Mouse (Mus musculus): ENCODE results near the gene Alkbh1.
A peak's percentile ranks its signal among the peaks of the same experiment; 100 is the strongest.

Gene Alkbh1

GRCm38 (mm10) chr12:87418921-87419320 is 24.9 kb downstream of the Alkbh1 start:
- DNase-seq (ENCODE audit: low spot score): peak; percentile 89

GRCm38 (mm10) chr12:87416690-87417089 is 27.1 kb downstream of the Alkbh1 start:
- DNase-seq (ENCODE audit: low spot score): peak; percentile 69

GRCm38 (mm10) chr12:87415358-87415757 is 28.5 kb downstream of the Alkbh1 start:
- no peak for DNase-seq (ENCODE audit: low spot score)

GRCm38 (mm10) chr12:87413179-87413790 is 30.5 kb downstream of the Alkbh1 start:
- peak; percentile 86 for DNase-seq (ENCODE audit: low spot score)

GRCm38 (mm10) chr12:87410999-87411398 is 32.8 kb downstream of the Alkbh1 start:
- DNase-seq (ENCODE audit: low spot score): no peak

- DNase-seq (ENCODE audit: low spot score): no peak
Observed at GRCm38 (mm10) chr12:87409123-87409522, 34.7 kb downstream of the Alkbh1 start.

GRCm38 (mm10) chr12:87407869-87408605 is 35.8 kb downstream of the Alkbh1 start:
- peak; percentile 56 for DNase-seq (ENCODE audit: low spot score)

- no peak for DNase-seq (ENCODE audit: low spot score)
Observed at GRCm38 (mm10) chr12:87405721-87406120, 38.1 kb downstream of the Alkbh1 start.

GRCm38 (mm10) chr12:87405165-87405564 is 38.7 kb downstream of the Alkbh1 start:
- no peak for DNase-seq (ENCODE audit: low spot score)

- no peak for DNase-seq (ENCODE audit: low spot score)
Observed at GRCm38 (mm10) chr12:87401883-87402282, 41.9 kb downstream of the Alkbh1 start.

- no peak for DNase-seq (ENCODE audit: low spot score)
Observed at GRCm38 (mm10) chr12:87399119-87399819, 44.5 kb downstream of the Alkbh1 start.

- DNase-seq (ENCODE audit: low spot score): no peak
Observed at GRCm38 (mm10) chr12:87397811-87398417, 45.9 kb downstream of the Alkbh1 start.

GRCm38 (mm10) chr12:87397126-87397525 is 46.7 kb downstream of the Alkbh1 start:
- no peak for DNase-seq (ENCODE audit: low spot score)

- no peak for DNase-seq (ENCODE audit: low spot score)
Observed at GRCm38 (mm10) chr12:87394316-87394715, 49.5 kb downstream of the Alkbh1 start.

- DNase-seq (ENCODE audit: low spot score): no peak
Observed at GRCm38 (mm10) chr12:87393447-87394145, 50.2 kb downstream of the Alkbh1 start.

- DNase-seq (ENCODE audit: low spot score): no peak
Observed at GRCm38 (mm10) chr12:87391355-87391754, 52.5 kb downstream of the Alkbh1 start.

GRCm38 (mm10) chr12:87389231-87389630 is 54.6 kb downstream of the Alkbh1 start:
- no peak for DNase-seq (ENCODE audit: low spot score)

GRCm38 (mm10) chr12:87388122-87388774 is 55.6 kb downstream of the Alkbh1 start, which contains the start of gene Sptlc2:
Gene Sptlc2 (minus strand): TSS chr12:87388355.
- DNase-seq (ENCODE audit: low spot score): peak; percentile 100

GRCm38 (mm10) chr12:87387171-87388121 is 56.4 kb downstream of the Alkbh1 start:
- peak; percentile 28 for DNase-seq (ENCODE audit: low spot score)

GRCm38 (mm10) chr12:87385051-87385450 is 58.8 kb downstream of the Alkbh1 start:
- DNase-seq (ENCODE audit: low spot score): no peak

All from retina, embryonic 14.5 days (tissue).